Mouse (Mus musculus) myocyte (in vitro differentiated cells): ENCODE results near the gene Dhrs11.

Experiments used
- CEBPB ChIP-seq: IDR thresholded peaks from 2 replicates; pipeline ENCODE4 v1.6.1; 2011; ENCODE audit warnings: mild to moderate bottlenecking, moderate library complexity; ENCODE audit not compliant: poor library complexity, insufficient read depth, severe bottlenecking
- E2F4 ChIP-seq: IDR thresholded peaks from one replicate; pipeline ENCODE4 v1.6.1; 2011; ENCODE audit warnings: mild to moderate bottlenecking, control low read depth, moderate library complexity; ENCODE audit not compliant: insufficient read depth
- MAX ChIP-seq: IDR thresholded peaks from one replicate; pipeline ENCODE4 v1.6.1; 2011; ENCODE audit warnings: low read depth, mild to moderate bottlenecking, control low read depth
- POLR2A ChIP-seq: IDR thresholded peaks from one replicate; pipeline ENCODE4 v1.6.1; 2011; ENCODE audit warnings: low read depth, mild to moderate bottlenecking, control low read depth, moderate library complexity; ENCODE audit not compliant: insufficient read length
- REST ChIP-seq: IDR thresholded peaks from one replicate; pipeline ENCODE4 v1.6.1; 2011; ENCODE audit warnings: mild to moderate bottlenecking, control low read depth, moderate library complexity; ENCODE audit not compliant: insufficient read depth, insufficient read length
- TCF12 ChIP-seq: IDR thresholded peaks from one replicate; pipeline ENCODE4 v1.6.1; 2011; ENCODE audit warnings: mild to moderate bottlenecking, control low read depth; ENCODE audit not compliant: poor library complexity, insufficient read depth, severe bottlenecking

DNA sequence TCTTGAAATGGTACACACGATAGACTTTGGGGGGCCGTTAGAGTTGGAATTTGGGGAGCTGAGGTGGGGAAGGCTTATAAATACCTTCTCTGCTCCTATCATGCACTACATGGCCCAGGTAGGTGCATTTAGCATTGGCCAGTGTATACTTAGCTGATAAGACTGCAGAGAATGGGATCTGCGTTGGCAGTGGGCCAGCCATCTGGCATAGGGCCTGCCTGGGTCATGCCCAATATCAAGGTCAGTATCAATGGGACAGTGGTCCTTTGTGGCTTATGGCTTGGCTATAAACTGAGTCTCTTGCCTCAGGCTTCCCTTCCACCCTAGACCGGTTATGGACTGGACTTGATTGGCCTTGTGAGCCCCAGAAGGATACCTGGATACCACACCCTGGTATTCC, 24.4 kb downstream of the Dhrs11 start:
- no peak for TF ChIP-seq CEBPB
- TF ChIP-seq POLR2A: no peak
- no peak for TF ChIP-seq MAX
- TF ChIP-seq TCF12: no peak
- no peak for TF ChIP-seq E2F4
- no peak for TF ChIP-seq REST
